Mouse (Mus musculus): ENCODE measurements around the gene Eya4. TPM values are rescaled to one million over a fixed set of nuclear protein-coding genes. Genes with fewer than 3 reads are reported as not detected.

The Eya4 gene
- total and polyA plus RNA-seq, 2 experiments from 2014 or later = 0.48 to 0.95 TPM

DNA sequence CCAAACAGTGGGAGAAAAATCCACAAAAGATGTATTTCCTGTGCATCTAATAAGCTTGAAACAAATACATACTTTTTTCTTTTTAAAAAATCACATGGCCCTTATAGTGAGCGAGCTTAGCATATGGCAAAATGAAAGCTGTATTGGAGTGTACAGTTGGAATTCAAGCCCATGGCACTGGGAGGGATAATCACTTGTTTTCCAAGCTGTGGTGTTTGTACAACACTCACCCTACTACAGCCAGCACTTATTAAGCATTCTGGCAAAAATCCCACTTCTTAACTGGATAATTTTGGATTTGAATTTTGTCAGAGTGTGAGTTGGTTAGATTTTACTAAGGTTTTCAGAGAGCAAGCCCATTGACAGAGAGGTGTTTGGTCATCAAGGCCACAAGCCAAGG is 223.4 kb downstream of the Eya4 start:
- Histone ChIP-seq H3K9ac (no peak overlapping the region), H3K4me2 (ENCODE audit: low read depth) (no peak overlapping the region), H3K27ac (ENCODE audit: low read depth, low read length) (no peak overlapping the region), H3K36me3 (ENCODE audit: insufficient read depth) (no peaks in the 10 kb centered on the region), H3K4me3 (ENCODE audit: low read depth, low read length) (no peak overlapping the region), H3K27me3 (ENCODE audit: insufficient read depth, low read length) (no peaks in the 10 kb centered on the region), H3K4me1 (ENCODE audit: insufficient read depth) (no peaks in the 10 kb centered on the region), H3K9me3 (ENCODE audit: low read length) (no peaks in the 10 kb centered on the region)
- peak; percentile 34 for DNase-seq
- 28% methylated on average over 1 of the region's 1 CpGs for WGBS
- no peak for TF ChIP-seq CTCF (IDR thresholded peaks at IDR 0.05; ENCODE audit: low read depth)
- ATAC-seq = peak; percentile 76

DNA sequence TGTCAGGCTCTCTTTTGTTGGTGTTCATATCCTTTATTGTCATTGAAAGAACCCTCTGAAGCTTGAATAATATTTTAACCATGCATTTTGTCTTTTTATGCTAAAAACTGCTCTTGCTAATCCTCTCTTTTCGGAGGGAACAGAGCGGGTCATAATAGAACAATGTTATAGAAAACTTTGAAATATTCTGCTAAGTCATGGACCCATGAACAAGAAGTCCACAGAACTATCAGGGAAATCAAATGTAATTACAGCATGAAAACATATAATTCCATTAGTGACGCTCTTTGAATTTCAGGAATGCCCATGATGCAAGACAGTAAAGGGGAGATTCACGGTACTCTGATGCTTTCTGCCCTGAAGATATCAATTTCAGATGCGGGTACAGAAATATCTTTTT is 224.1 kb downstream of the Eya4 start:
- Histone ChIP-seq H3K4me3 (ENCODE audit: low read depth, low read length) (no peak overlapping the region), H3K9me3 (ENCODE audit: low read length) (no peaks in the 10 kb centered on the region), H3K27ac (ENCODE audit: low read depth, low read length) (no peak overlapping the region), H3K4me2 (ENCODE audit: low read depth) (no peak overlapping the region), H3K36me3 (ENCODE audit: insufficient read depth) (no peaks in the 10 kb centered on the region), H3K4me1 (ENCODE audit: insufficient read depth) (no peaks in the 10 kb centered on the region), H3K27me3 (ENCODE audit: insufficient read depth, low read length) (no peaks in the 10 kb centered on the region), H3K9ac (no peak overlapping the region)
- WGBS = 26% methylated on average over 5 of the region's 5 CpGs
- ATAC-seq (no peak), DNase-seq (no peak)
- no peak for TF ChIP-seq CTCF (IDR thresholded peaks at IDR 0.05; ENCODE audit: low read depth)

- 38% methylated on average over 2 of the region's 2 CpGs for WGBS
- Histone ChIP-seq H3K36me3 (ENCODE audit: insufficient read depth) (no peaks in the 10 kb centered on the region), H3K4me2 (ENCODE audit: low read depth) (no peak overlapping the region), H3K9ac (no peak overlapping the region), H3K9me3 (ENCODE audit: low read length) (no peaks in the 10 kb centered on the region), H3K27ac (ENCODE audit: low read depth, low read length) (no peak overlapping the region), H3K4me1 (ENCODE audit: insufficient read depth) (no peaks in the 10 kb centered on the region), H3K27me3 (ENCODE audit: insufficient read depth, low read length) (no peaks in the 10 kb centered on the region), H3K4me3 (ENCODE audit: low read depth, low read length) (no peak overlapping the region)
- ATAC-seq (no peak), DNase-seq (no peak)
- TF ChIP-seq CTCF (IDR thresholded peaks at IDR 0.05; ENCODE audit: low read depth) = no peak
Observed at GRCm38 (mm10) chr10:23120437-23120836, 230.1 kb downstream of the Eya4 start.

DNA sequence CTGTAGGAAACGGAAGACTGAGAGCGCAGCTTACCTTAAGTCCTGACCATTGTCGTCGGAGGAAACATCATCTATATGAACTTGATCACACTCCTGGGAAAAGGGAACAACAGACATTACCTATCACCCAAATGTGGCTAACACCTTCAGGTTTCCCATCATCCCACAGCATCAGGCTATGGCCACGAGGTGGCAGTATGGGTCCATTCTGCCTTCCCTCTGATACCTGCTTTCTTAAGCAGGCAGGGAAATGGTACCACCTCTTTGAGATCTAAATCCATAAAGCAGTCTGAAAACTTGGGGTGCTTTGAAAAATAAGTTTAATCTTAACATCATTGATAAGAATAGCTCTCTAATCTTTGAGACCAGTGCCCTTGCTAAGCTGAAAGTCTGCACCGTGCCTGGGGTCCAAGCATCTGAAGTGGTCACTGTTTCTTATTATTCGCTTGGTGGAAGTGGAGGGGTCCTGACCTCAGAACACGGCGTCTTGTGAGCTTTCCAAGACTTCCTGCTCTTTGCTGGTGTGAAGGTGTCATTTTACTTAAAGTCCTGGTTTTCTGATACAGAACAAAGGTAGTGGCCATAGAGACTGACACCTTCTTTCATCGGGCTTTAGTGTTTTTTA is 233.7 kb downstream of the Eya4 start:
- peak; percentile 99 for TF ChIP-seq CTCF (IDR thresholded peaks at IDR 0.05; ENCODE audit: low read depth)
- Histone ChIP-seq H3K4me3 (ENCODE audit: low read depth, low read length) (no peak overlapping the region), H3K36me3 (ENCODE audit: insufficient read depth) (no peaks in the 10 kb centered on the region), H3K27me3 (ENCODE audit: insufficient read depth, low read length) (no peaks in the 10 kb centered on the region), H3K9me3 (ENCODE audit: low read length) (no peaks in the 10 kb centered on the region), H3K4me1 (ENCODE audit: insufficient read depth) (no peaks in the 10 kb centered on the region), H3K27ac (ENCODE audit: low read depth, low read length) (no peak overlapping the region), H3K9ac (no peak overlapping the region), H3K4me2 (ENCODE audit: low read depth) (no peak overlapping the region)
- WGBS = 47% methylated on average over 10 of the region's 10 CpGs
- DNase-seq (peak; percentile 88), ATAC-seq (peak; percentile 86)

- Histone ChIP-seq H3K4me3 (ENCODE audit: low read depth, low read length) (no peak overlapping the region), H3K27ac (ENCODE audit: low read depth, low read length) (no peak overlapping the region), H3K36me3 (ENCODE audit: insufficient read depth) (no peaks in the 10 kb centered on the region), H3K4me1 (ENCODE audit: insufficient read depth) (no peaks in the 10 kb centered on the region), H3K27me3 (ENCODE audit: insufficient read depth, low read length) (no peaks in the 10 kb centered on the region), H3K9ac (no peak overlapping the region), H3K4me2 (ENCODE audit: low read depth) (no peak overlapping the region), H3K9me3 (ENCODE audit: low read length) (no peaks in the 10 kb centered on the region)
- ATAC-seq (no peak), DNase-seq (no peak)
- 83% methylated on average over 8 of the region's 8 CpGs for WGBS
- no peak for TF ChIP-seq CTCF (IDR thresholded peaks at IDR 0.05; ENCODE audit: low read depth)
Observed at GRCm38 (mm10) chr10:23116063-23116462, 234.5 kb downstream of the Eya4 start.

DNA sequence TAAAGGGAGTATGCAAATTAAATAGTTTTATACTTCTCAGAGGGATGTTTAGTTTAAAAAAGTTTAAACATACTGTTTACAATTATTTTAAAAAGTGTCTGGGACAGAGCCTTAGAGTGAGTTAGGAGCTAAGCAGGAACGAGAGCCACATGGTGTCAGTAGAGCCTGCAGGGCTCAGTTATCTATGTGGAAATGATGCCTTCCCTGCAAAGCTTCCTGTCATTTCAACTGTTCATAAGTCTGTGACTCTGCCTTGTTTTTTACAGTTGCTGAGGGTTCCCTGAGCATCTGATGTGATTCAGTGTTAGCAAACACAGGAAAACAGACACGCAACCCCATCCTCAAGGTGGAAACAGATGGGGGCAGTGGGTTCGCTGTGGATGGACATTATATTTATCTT is 235.3 kb downstream of the Eya4 start:
- no peak overlapping the region for H3K27ac ChIP-seq (ENCODE audit: low read depth, low read length)
- H3K27me3 ChIP-seq (ENCODE audit: insufficient read depth, low read length) = no peaks in the 10 kb centered on the region
- WGBS = 83% methylated on average over 3 of the region's 3 CpGs
- DNase-seq (no peak), ATAC-seq (no peak)
- no peaks in the 10 kb centered on the region for H3K4me1 ChIP-seq (ENCODE audit: insufficient read depth)
- TF ChIP-seq CTCF (IDR thresholded peaks at IDR 0.05; ENCODE audit: low read depth) = peak; percentile 15; the same call in 1 of the 2 replicates
- no peak overlapping the region for H3K9ac ChIP-seq
- no peak overlapping the region for H3K4me2 ChIP-seq (ENCODE audit: low read depth)
- no peak overlapping the region for H3K4me3 ChIP-seq (ENCODE audit: low read depth, low read length)
- no peaks in the 10 kb centered on the region for H3K36me3 ChIP-seq (ENCODE audit: insufficient read depth)
- no peaks in the 10 kb centered on the region for H3K9me3 ChIP-seq (ENCODE audit: low read length)

GRCm38 (mm10) chr10:23108122-23108521 is 242.5 kb downstream of the Eya4 start:
- Histone ChIP-seq H3K4me1 (ENCODE audit: insufficient read depth) (no peaks in the 10 kb centered on the region), H3K9me3 (ENCODE audit: low read length) (no peaks in the 10 kb centered on the region), H3K4me3 (ENCODE audit: low read depth, low read length) (no peak overlapping the region), H3K27me3 (ENCODE audit: insufficient read depth, low read length) (no peaks in the 10 kb centered on the region), H3K9ac (no peak overlapping the region), H3K4me2 (ENCODE audit: low read depth) (no peak overlapping the region), H3K36me3 (ENCODE audit: insufficient read depth) (no peaks in the 10 kb centered on the region), H3K27ac (ENCODE audit: low read depth, low read length) (no peak overlapping the region)
- WGBS = 86% methylated on average over 4 of the region's 4 CpGs
- DNase-seq = no peak
- no peak for ATAC-seq
- no peak for TF ChIP-seq CTCF (IDR thresholded peaks at IDR 0.05; ENCODE audit: low read depth)

Data from forebrain, postnatal 0 days (tissue).